Mouse (Mus musculus) layer of hippocampus, adult 11-12 months (tissue): ENCODE results near the gene Ackr1.
A peak's percentile ranks its signal among the peaks of the same experiment; 100 is the strongest.

ENCODE experiments used
- DNase-seq: peaks from one replicate; pipeline ENCODE4 v3.0.0; 2022; ENCODE audit warnings: low spot score

Ackr1 gene

GRCm38 (mm10) chr1:173333312-173334253 lies at the start of gene Ackr1:
TSS of gene Ackr1 (minus strand) at chr1:173333750.
- no peak for DNase-seq

DNA sequence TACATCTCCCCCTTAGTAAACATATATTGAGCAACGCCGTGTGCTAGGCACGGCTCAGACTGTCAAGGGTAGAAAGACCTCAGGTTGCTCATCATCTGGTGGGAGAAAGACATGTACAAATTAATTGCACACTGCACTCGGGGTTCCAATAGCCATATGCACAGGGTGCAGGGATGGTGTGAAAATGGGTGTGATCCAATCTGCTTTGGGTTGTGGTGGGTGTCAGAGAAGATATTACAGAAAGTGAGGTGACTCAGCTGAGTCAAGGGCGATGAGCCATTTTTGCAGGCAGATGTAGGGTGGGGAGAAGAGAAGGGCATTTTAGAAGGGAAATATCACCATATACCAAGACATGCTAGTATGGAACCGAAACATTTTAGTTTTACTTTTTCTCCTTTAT lies 47.9 kb upstream of the Ackr1 start:
- no peak for DNase-seq

GRCm38 (mm10) chr1:173377380-173378112 lies 44.0 kb upstream of the Ackr1 start:
- DNase-seq, result peak; percentile 78

DNA sequence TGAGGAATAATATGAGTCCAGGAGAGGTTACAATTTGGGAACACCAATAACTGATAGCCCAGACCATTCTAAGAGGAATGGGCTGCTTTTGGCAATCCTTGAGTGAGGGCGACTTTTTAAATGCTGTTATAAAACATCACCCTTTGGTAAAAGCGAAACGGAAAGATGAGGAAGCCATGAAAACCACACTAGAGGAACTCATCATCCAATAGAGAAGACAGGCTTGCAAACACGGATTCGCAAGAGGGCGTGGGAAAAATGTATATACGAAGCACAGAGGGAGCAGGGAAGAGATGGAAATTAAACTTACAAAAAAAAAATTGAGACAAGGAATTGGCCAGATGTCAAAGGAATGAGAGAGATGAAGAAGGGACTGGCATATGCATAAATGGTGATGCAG lies 40.5 kb upstream of the Ackr1 start:
- DNase-seq, result no peak

GRCm38 (mm10) chr1:173371586-173371985 lies 38.0 kb upstream of the Ackr1 start:
- no peak for DNase-seq

- DNase-seq, result no peak
Observed at GRCm38 (mm10) chr1:173370456-173370855, 36.9 kb upstream of the Ackr1 start.

DNA sequence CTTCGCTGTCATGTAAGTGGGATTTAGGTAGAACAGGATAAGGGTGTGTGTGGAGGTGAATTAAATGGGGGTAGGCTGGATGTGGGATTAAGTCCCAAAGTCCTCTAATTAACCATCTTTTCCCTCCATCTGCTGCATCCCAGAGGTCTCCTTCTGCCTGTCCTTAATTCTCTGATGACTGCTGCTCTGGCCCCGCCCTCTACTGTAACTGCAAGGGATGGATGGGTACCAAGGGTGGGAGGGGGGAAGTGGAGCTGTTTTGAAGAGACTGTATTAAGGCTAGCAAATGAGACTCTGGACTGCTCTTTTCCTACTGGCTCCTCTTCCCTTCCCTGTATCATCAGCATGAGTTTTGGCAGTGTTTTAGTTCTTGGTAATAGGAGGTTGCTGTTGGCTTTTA lies 36.1 kb upstream of the Ackr1 start:
- DNase-seq, result no peak

DNA sequence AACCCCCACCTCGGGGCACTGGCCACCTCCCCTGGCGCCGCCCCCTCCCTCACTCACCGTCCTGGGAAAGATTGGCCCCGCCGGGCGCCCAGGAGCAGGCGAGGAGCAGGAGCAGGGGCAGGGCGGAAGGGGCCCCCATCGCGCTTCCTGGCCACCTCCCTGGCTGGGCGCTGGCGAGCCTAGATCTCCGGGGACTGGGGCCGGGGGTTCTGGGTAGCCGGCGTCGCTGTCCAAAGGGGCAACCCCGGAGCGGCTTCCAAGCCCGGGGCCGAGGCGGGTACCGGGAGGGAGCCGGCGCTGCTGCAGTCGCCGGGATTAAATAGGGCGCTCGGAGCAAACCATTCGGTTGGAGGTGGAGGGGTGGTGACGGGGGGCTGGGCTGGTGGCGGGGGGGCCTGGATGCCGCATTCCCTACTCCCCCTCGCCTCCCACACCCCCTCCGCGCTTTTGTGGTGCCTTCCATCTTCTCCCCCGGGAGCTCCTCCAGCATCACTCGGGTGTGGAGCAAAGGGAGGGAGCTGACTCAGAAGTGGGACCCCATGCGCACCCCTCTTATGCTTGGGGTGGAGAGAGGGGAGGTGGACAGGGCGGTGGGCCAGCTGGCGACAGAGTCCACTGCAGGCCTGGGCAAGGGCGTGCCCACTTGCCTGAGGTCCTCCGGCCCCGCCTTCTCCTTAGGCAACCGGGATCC lies 34.0 kb upstream of the Ackr1 start, which contains the start of gene Cadm3:
Gene Cadm3, minus strand, starts transcription at position 340 of the 691 bp plus-strand sequence.
- peak; percentile 73 for DNase-seq

DNA sequence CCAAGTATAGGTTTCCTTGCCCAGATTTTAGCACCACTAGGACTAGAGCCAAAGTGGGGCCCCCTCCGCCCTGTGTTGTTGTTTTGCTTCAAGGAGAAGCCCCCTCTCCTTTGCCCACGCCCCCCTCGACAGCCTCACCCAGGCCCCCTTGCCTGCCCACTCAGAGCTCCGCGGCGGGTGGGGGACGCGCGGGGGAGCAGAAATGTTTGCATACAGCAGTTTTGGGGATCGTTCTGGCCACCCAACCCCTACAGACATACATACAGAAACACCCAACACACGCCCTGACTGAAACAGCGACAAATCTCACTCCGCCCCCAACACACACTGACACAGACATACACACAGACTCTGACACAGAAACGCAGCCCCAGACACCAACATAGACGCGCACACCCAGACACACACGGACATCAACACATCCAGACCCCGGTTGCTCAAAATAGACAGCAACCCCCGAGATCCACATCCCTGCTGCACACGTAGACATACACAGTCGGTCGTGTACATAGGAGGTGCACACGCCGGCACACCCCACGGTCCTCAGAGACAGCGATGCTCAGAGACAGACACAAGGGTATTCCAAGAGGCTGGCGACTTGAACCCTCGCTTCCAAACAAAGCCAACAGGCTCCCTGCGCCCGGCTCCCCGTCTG lies 33.3 kb upstream of the Ackr1 start:
- DNase-seq, result peak; percentile 47

DNA sequence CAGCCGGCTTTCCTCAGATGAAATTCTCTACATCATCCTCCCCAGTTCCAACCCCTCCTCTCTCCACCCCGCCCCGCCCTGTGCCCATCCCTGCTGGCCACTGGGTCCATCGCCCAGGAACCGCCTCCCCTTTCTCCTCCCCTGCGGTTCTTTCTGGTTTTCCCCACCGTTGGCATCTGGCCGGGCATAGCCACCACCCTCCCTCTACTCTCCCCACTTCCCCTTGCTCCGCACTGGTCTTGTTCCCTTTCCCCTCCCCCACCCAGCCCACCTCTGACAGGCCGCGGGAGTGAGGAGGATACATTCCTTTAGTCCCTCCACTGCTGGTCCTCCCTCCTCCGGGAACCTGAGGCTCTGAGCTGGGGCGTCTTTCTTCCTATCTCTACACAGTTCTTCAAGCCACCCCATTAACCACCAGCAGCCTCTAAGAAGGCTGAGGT lies 32.4 kb upstream of the Ackr1 start:
- DNase-seq, result no peak

DNA sequence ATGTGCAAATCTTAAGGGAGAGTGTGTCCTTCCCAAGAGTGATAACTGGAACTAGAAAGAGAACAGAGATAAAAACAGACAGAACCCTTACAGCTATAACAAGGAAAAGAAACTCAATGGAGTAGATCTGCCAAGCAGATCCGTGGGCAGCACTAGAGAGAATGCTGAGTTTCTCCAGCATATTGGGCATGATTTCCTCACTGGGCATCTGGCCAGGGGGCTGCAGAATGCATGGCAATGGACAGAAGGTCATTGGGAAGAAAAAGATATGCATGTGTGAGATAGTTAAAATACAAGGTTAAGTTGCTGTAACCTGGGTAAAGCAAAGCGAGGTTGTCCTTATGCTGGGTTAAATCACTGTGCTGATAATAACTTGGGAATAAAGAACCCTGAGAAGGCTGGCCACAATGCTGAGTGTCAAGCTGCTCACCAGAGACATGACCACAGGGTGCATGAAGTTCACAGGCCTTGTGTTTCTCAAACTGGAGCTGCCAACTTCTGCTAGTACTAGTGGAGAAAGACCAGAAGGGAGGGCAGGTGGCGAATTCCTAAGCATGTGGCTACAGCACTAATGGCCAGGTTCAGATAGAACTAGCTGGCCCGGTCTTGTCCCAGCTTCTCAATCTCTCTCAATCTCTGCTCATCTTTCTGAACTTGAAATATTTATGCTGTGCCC lies 30.7 kb upstream of the Ackr1 start:
- DNase-seq, result no peak

GRCm38 (mm10) chr1:173363436-173363835 lies 29.9 kb upstream of the Ackr1 start:
- no peak for DNase-seq

DNA sequence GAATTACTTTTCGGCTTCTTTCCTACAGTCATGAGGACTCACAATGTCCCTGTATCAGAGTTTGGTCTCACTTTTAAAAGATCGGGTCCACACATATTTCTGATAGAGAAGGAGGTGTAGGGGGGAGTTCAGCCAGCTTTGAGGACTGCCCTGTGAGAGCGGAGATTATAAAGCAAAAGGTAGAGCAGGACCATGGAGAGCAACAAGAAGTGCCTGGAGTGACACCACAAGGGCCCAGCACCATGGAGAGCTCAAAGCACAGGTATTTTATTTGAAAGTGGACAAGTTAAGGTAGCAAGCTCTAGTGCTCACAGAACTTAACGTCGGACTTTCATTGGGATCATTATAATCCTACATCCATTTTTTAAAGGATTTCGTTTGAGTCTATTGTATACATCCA lies 28.1 kb upstream of the Ackr1 start:
- no peak for DNase-seq

GRCm38 (mm10) chr1:173359590-173360290 lies 26.2 kb upstream of the Ackr1 start:
- DNase-seq, result no peak

DNA sequence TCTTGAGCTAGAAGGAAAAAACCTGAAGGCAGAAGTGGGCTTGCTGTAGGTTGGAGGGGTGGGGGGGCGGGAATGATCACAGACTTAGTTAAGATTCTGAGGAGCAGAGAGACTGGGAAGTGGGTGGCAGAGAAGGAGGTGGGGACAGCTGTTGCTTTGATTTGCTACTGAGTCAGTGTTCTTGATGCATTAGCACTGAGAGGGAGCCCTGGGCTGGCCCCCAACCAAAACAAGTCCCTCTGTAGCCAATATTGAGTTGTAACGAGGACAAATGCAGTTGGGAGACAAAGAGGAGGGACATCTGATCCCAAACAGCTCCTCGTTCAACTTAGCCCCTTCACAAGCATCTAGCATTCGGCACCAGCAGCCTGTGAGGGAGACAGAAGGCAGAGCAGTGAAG lies 24.2 kb upstream of the Ackr1 start:
- no peak for DNase-seq

GRCm38 (mm10) chr1:173356699-173357098 lies 23.1 kb upstream of the Ackr1 start:
- no peak for DNase-seq

DNA sequence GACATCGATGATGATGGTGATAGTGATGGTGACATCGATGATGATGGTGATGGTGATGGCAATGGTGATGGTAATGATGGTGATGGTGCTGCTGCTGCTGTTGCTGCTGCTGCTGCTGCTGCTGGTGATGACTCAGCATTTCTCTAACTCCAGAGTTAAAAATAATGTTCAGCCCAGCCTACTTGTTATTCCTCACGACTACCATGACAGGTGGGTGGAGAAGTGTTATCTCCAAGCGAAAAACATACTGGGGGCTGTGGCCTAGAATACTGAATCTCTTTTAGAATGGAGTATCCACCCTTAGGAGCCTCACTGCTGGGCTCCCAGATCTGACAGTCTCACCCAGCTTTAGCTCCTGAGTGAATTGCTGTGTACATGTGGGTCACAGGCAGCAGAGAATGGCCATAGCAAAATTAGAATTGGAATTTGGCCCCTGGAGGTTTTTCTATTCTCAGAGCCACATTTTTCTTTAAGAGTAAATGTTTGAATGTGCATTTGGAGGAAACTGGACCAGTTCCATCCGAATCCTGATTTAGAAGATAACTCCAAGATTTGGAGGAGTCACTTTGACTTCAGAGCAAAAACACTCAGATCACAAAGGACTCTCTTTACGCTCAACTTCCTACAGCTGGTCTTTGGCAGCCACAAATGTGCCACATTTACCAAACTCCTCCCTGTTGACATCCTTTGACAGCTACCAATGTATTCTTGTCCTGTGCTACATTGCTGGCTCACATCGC lies 21.7 kb upstream of the Ackr1 start:
- DNase-seq, result no peak

- DNase-seq, result no peak
Observed at GRCm38 (mm10) chr1:173350372-173350957, 16.9 kb upstream of the Ackr1 start, which contains the start of gene Aim2. TSS of gene Aim2 (plus strand) at chr1:173350879.

DNA sequence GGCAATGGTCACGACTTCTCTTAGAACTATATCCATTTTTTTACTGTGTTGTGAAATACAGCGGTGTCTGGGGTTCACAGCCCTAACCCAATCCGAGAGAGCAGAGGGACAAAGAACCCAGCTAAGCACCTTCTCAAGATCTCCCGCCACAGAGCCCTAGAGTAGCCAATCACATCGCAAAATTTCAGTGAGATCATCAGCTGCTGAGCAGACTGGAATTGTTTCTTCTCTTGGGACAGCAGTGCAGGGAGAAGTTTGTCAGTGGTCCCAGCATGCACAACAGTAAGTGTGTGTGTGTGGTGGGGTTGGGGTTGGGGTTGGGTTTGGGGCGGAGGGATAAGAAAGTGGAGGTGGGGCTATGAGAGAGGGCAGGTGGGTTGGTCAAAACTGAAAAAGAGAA lies 16.4 kb upstream of the Ackr1 start:
- DNase-seq, result no peak

- DNase-seq, result no peak
Observed at GRCm38 (mm10) chr1:173349192-173349591, 15.6 kb upstream of the Ackr1 start.
